Mouse (Mus musculus): ENCODE results near the gene Xxylt1. TPM values are rescaled to one million over a fixed set of nuclear protein-coding genes. Genes with fewer than 3 reads are reported as not detected.

Xxylt1 gene
- total RNA-seq, 2 experiments from 2014 or later = 2.6 to 4.1 TPM

- peak; percentile 40 for DNase-seq (ENCODE audit: low spot score)
Observed at GRCm38 (mm10) chr16:31061246-31061880, 19.9 kb downstream of the Xxylt1 start.

GRCm38 (mm10) chr16:31060714-31061113 is 20.5 kb downstream of the Xxylt1 start:
- no peak for DNase-seq (ENCODE audit: low spot score)

GRCm38 (mm10) chr16:31060226-31060625 is 21.0 kb downstream of the Xxylt1 start:
- no peak for DNase-seq (ENCODE audit: low spot score)

GRCm38 (mm10) chr16:31059730-31060129 is 21.5 kb downstream of the Xxylt1 start:
- DNase-seq (ENCODE audit: low spot score) = no peak

GRCm38 (mm10) chr16:31052812-31053211 is 28.4 kb downstream of the Xxylt1 start:
- DNase-seq (ENCODE audit: low spot score) = no peak

- no peak for DNase-seq (ENCODE audit: low spot score)
Observed at GRCm38 (mm10) chr16:31052177-31052726, 29.0 kb downstream of the Xxylt1 start.

- DNase-seq (ENCODE audit: low spot score) = no peak
Observed at GRCm38 (mm10) chr16:31050701-31051100, 30.5 kb downstream of the Xxylt1 start.

- DNase-seq (ENCODE audit: low spot score) = no peak
Observed at GRCm38 (mm10) chr16:31048194-31048593, 33.0 kb downstream of the Xxylt1 start.

- no peak for DNase-seq (ENCODE audit: low spot score)
Observed at GRCm38 (mm10) chr16:31047186-31047898, 33.9 kb downstream of the Xxylt1 start.

GRCm38 (mm10) chr16:31046217-31046659 is 35.0 kb downstream of the Xxylt1 start:
- peak; percentile 24 for DNase-seq (ENCODE audit: low spot score)

- no peak for DNase-seq (ENCODE audit: low spot score)
Observed at GRCm38 (mm10) chr16:31045211-31045610, 36.0 kb downstream of the Xxylt1 start.

- no peak for DNase-seq (ENCODE audit: low spot score)
Observed at GRCm38 (mm10) chr16:31043136-31043535, 38.1 kb downstream of the Xxylt1 start.

- DNase-seq (ENCODE audit: low spot score) = no peak
Observed at GRCm38 (mm10) chr16:31041566-31041965, 39.7 kb downstream of the Xxylt1 start.

GRCm38 (mm10) chr16:31039803-31040459 is 41.3 kb downstream of the Xxylt1 start:
- no peak for DNase-seq (ENCODE audit: low spot score)

- DNase-seq (ENCODE audit: low spot score) = no peak
Observed at GRCm38 (mm10) chr16:31037431-31037830, 43.8 kb downstream of the Xxylt1 start.

GRCm38 (mm10) chr16:31035651-31036245 is 45.5 kb downstream of the Xxylt1 start:
- DNase-seq (ENCODE audit: low spot score) = no peak

GRCm38 (mm10) chr16:31035235-31035634 is 46.0 kb downstream of the Xxylt1 start:
- no peak for DNase-seq (ENCODE audit: low spot score)

- no peak for DNase-seq (ENCODE audit: low spot score)
Observed at GRCm38 (mm10) chr16:31034051-31034450, 47.2 kb downstream of the Xxylt1 start.

GRCm38 (mm10) chr16:31029739-31030485 is 51.3 kb downstream of the Xxylt1 start:
- DNase-seq (ENCODE audit: low spot score) = no peak

GRCm38 (mm10) chr16:31027675-31028074 is 53.6 kb downstream of the Xxylt1 start:
- no peak for DNase-seq (ENCODE audit: low spot score)

- no peak for DNase-seq (ENCODE audit: low spot score)
Observed at GRCm38 (mm10) chr16:31025516-31025915, 55.7 kb downstream of the Xxylt1 start.
